Mouse (Mus musculus) ES-E14 (cell line): ENCODE measurements around the gene Hrh2. TPM values are rescaled to one million over a fixed set of nuclear protein-coding genes. Genes with fewer than 3 reads are reported as not detected.

Experiments
- DNase-seq: peaks from one replicate; pipeline ENCODE4 v3.0.0-alpha.2; 2013; ENCODE audit warnings: low read depth, low spot score
- H3K27ac ChIP-seq: 2 replicates; pipeline ENCODE4 v1.5.1; 2012; ENCODE audit warnings: low read depth, mild to moderate bottlenecking, low read length, moderate library complexity, mixed read lengths; ENCODE audit not compliant: poor library complexity, insufficient read depth, severe bottlenecking
- H3K36me3 ChIP-seq: 2 replicates; pipeline ENCODE4 v1.6.1; 2012; ENCODE audit warnings: mild to moderate bottlenecking, low read length, moderate library complexity, mixed read lengths; ENCODE audit not compliant: control insufficient read depth, poor library complexity, insufficient read depth, severe bottlenecking
- H3K4me1 ChIP-seq, 2 experiments: fragments of 150-350 bp in 1 of 2; sonication (generic) in 1 of 2; 2 replicates each; pipeline ENCODE4 v1.6.1; 2012; ENCODE audit warnings: low read length in 2 of 2, mild to moderate bottlenecking in 1 of 2, mixed read lengths in 1 of 2; ENCODE audit not compliant: control insufficient read depth in 2 of 2, insufficient read depth in 2 of 2, poor library complexity in 1 of 2
- H3K4me3 ChIP-seq, 2 experiments: fragments of 150-350 bp in 1 of 2; sonication (generic) in 1 of 2; 2 replicates each; pipeline ENCODE4 v1.5.1; 2012; ENCODE audit warnings: low read length in 2 of 2, low read depth in 1 of 2, mild to moderate bottlenecking in 1 of 2, mixed read lengths in 1 of 2; ENCODE audit not compliant: insufficient read depth in 1 of 2, poor library complexity in 1 of 2, severe bottlenecking in 1 of 2
- H3K9ac ChIP-seq: 2 replicates; pipeline ENCODE4 v1.6.1; 2012; ENCODE audit warnings: low read depth, mild to moderate bottlenecking, low read length, mixed read lengths; ENCODE audit not compliant: poor library complexity, insufficient read depth, severe bottlenecking
- H3K9me3 ChIP-seq: fragments of 150-350 bp; sonication (generic); 2 replicates; pipeline ENCODE4 v1.6.1; 2012; ENCODE audit warnings: low read depth, mild to moderate bottlenecking, low read length; ENCODE audit not compliant: control insufficient read depth, insufficient read depth
- CHD2 ChIP-seq: IDR thresholded peaks from 2 replicates; pipeline ENCODE4 v1.6.1; 2014; ENCODE audit warnings: mild to moderate bottlenecking, low read depth, low read length, inconsistent platforms
- HCFC1 ChIP-seq: IDR thresholded peaks from 2 replicates; pipeline ENCODE4 v1.6.1; 2012; ENCODE audit warnings: low read length, inconsistent platforms, borderline replicate concordance; ENCODE audit not compliant: insufficient read depth
- MAFK ChIP-seq: IDR thresholded peaks from 2 replicates; pipeline ENCODE4 v1.6.1; 2014; ENCODE audit warnings: mild to moderate bottlenecking, low read depth, low read length, inconsistent platforms; ENCODE audit not compliant: insufficient read depth
- ZC3H11A ChIP-seq: IDR thresholded peaks from 2 replicates; pipeline ENCODE4 v1.6.1; 2012; ENCODE audit warnings: low read depth, mild to moderate bottlenecking, inconsistent platforms, low read length, borderline replicate concordance
- ZNF384 ChIP-seq: IDR thresholded peaks from 2 replicates; pipeline ENCODE4 v1.6.1; 2012; ENCODE audit warnings: low read depth, low read length, inconsistent platforms
- in situ Hi-C, 2 experiments: fragments of 600-800 bp; cut with MboI; formaldehyde crosslinking; loops; one replicate each; pipeline ENCODE4 v1.15.1; 2025; ENCODE audit warnings: low sequenced_read_pairs in 2 of 2, inconsistent platforms in 1 of 2; ENCODE audit not compliant: unreplicated experiment in 2 of 2
- total RNA-seq: library from RNA; depleted of rRNA; stranded (reverse); fragments of 300-350 nt; gene quantifications from 2 replicates; pipeline ENCODE4 v1.2.3, GENCODE M21; 2012

The Hrh2 gene
- total RNA-seq, 1 experiment = 0.62 TPM

DNA sequence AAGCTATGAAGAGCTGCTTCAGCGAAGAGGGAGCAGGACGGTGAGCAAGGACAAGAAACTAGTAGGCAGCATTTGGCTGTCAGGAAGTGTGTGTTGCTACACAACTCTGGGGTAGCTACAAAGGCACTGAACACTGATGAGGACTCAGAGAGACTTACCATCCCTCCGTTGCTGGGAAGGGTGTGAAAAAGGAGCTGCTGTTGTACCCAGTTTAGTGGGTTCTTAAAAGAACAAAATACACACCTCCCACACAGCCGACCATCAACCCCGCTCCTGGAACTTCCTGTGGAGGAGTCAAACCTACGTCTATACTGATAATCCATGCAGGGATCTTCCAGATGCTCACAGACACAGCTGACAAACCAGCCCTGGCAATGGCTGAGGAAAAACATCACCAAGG lies 85.5 kb downstream of the Hrh2 start:
- Histone ChIP-seq H3K4me1 (peaks cover 0 to under 1% of the 10 kb centered on the region in 2 experiments; a peak in 2 of 4 replicates), H3K9ac (no peak overlapping the region), H3K4me3 (no peak overlapping the region), H3K27ac (no peak overlapping the region), H3K9me3 (no peaks in the 10 kb centered on the region), H3K36me3 (no peaks in the 10 kb centered on the region)
- TF ChIP-seq ZNF384 (no peak), ZC3H11A (no peak), HCFC1 (no peak), CHD2 (no peak), MAFK (no peak)
- DNase-seq = no peak
- in situ Hi-C loops = no loop called here

DNA sequence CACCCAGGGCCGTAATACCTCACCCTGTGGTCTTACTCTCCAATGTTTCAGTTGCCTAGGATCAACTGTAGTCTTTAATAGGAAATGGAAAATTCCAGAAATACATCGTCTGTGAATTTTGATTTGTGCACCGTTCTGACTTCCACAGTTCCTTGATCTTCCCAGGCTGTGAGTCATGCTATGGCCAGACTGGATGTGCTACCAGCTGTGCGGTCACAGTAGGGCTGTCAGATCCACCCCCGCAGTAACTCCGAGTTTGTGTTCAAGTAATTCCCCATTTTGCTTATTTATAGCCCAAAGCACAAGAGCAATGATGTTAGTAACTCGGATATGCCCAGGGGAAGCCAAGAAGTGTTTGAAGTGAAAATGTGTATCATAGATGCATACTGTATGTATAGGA lies 88.4 kb downstream of the Hrh2 start:
- no peak for DNase-seq
- peaks cover 0 to 2% of the 10 kb centered on the region in 2 experiments; a peak in 2 of 4 replicates for H3K4me1 ChIP-seq
- H3K4me3 ChIP-seq = no peak overlapping the region
- H3K9me3 ChIP-seq = no peaks in the 10 kb centered on the region
- H3K36me3 ChIP-seq = no peaks in the 10 kb centered on the region
- in situ Hi-C loops = no loop called here
- no peak overlapping the region for H3K27ac ChIP-seq
- TF ChIP-seq ZNF384 (no peak), CHD2 (no peak), MAFK (no peak), ZC3H11A (no peak), HCFC1 (no peak)
- no peak overlapping the region for H3K9ac ChIP-seq

DNA sequence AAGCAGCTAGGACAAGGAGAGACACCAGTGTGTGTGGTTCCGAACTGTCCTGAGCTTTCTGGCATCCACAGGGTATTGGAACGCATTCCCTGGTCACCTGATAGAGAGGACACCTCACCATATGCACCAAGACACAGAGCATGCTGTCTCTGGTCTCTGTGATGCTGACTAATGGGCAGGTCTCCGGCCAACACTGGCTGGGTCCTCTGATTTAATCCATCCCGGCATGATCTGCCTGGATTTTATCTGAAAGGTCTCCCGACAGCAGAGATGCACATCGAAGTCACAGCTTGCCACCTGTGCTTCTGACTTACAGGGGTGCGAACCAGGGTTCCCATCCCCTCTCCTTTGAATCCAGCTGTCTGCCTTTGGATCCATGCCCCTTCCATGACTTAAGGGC lies 89.2 kb downstream of the Hrh2 start:
- in situ Hi-C loops = no loop called here
- Histone ChIP-seq H3K9ac (no peak overlapping the region), H3K4me3 (no peak overlapping the region), H3K9me3 (no peaks in the 10 kb centered on the region), H3K4me1 (peaks cover 0 to 2% of the 10 kb centered on the region in 2 experiments; a peak in 2 of 4 replicates), H3K27ac (no peak overlapping the region), H3K36me3 (no peaks in the 10 kb centered on the region)
- no peak for DNase-seq
- TF ChIP-seq ZC3H11A (no peak), ZNF384 (no peak), CHD2 (no peak), MAFK (no peak), HCFC1 (no peak)

DNA sequence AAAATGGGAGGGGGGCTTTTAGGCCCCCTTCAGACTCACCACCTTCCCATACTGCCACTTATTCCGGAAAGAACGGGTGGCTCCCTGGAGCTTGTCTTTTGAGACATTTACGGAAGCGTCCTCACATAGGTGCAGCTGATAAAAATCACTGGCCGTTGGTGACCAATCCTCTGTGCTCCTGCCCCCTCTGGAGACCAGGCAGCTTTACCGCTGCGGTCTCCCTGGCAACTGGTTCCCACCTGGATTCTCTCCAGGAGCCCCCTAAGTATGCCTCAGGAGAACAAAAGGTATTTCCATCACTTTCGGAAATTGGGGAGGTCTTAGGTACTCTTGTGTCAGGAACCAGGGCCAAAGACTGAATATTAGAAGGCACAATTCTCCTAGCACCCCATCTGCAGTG lies 89.7 kb downstream of the Hrh2 start:
- TF ChIP-seq CHD2 (no peak), HCFC1 (no peak)
- no peak overlapping the region for H3K9ac ChIP-seq
- H3K36me3 ChIP-seq = no peaks in the 10 kb centered on the region
- no peaks in the 10 kb centered on the region for H3K9me3 ChIP-seq
- H3K27ac ChIP-seq = no peak overlapping the region
- H3K4me3 ChIP-seq = no peak overlapping the region
- no peak for DNase-seq
- in situ Hi-C loops = no loop called here
- H3K4me1 ChIP-seq = peaks cover 0 to 2% of the 10 kb centered on the region in 2 experiments; a peak in 2 of 4 replicates

DNA sequence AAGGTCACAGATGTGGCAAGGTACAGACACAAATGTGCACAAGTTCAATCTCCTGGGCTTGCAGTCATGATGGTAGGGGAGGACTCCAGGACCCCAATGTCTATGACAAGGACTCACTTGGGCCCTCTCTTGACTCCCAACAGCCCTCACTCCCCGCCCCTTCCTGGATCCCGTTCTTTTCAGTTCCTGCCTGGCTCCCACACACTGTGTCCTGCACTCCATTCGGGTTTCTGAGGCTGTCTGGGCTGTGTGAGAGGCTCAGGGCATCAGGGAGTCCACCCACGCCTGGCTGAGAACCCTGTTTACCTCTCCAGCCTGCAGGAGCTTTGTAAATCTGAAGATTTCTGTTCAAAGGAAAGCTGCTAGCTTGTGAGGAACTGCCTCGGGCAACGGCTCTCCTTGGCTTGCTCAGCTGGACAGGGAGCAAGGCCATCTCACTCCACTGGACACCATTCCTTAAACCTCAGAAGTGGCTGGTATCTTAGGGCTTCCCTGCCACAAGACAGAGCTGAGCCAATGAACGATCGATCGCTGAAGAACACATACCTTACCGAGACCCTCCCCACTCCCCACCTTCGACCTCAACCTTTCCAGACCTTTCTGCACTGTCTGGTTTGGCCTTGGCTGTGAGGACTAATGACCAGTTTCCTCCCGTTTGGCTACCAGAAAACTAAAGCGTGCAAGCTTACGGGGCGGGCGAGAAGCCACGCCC lies 90.4 kb downstream of the Hrh2 start:
- Histone ChIP-seq H3K4me1 (peaks cover 0 to 2% of the 10 kb centered on the region in 2 experiments; a peak in 2 of 4 replicates), H3K27ac (no peak overlapping the region), H3K9me3 (no peaks in the 10 kb centered on the region), H3K9ac (no peak overlapping the region), H3K36me3 (no peaks in the 10 kb centered on the region), H3K4me3 (no peak overlapping the region)
- no peak for TF ChIP-seq CHD2
- TF ChIP-seq ZC3H11A = no peak
- TF ChIP-seq MAFK = no peak
- no peak for TF ChIP-seq HCFC1
- no peak for TF ChIP-seq ZNF384
- in situ Hi-C loops = no loop called here
- DNase-seq = no peak
